Mouse (Mus musculus) bone marrow, adult 2 months (tissue): ENCODE results near the gene Apopt1.

Experiments
- CTCF ChIP-seq: fragments of 200-500 bp; IDR thresholded peaks from 2 replicates; pipeline ENCODE4 v1.5.1; 2011; ENCODE audit warnings: low read length, control low read depth; ENCODE audit not compliant: control insufficient read depth, insufficient read depth
- POLR2A ChIP-seq: fragments of 200-500 bp; IDR thresholded peaks from 2 replicates; pipeline ENCODE4 v1.6.1; 2011; ENCODE audit warnings: low read depth, mild to moderate bottlenecking, control low read depth, low read length, borderline replicate concordance; ENCODE audit not compliant: control insufficient read depth

- no peak for TF ChIP-seq CTCF
- no peak for TF ChIP-seq POLR2A
These were observed 53.5 kb downstream of the Apopt1 start for GRCm38 (mm10) chr12:111766313-111767236.
